Mouse (Mus musculus) heart, embryonic 12.5 days (tissue): ENCODE data around the gene Ktn1. TPM values are rescaled to one million over a fixed set of nuclear protein-coding genes. Genes with fewer than 3 reads are reported as not detected.

Experiments
- ATAC-seq: fragments of 200-750 bp; cut with Nextera tagmentation; 2 replicates; pipeline ENCODE4 v1.8.0; 2017; ENCODE audit warnings: moderate TSS enrichment, moderate library complexity; ENCODE audit not compliant: insufficient number of reproducible peaks, low FRiP score
- H3K27ac ChIP-seq: fragments of 300-500 bp; sonication (generic); 2 replicates; pipeline ENCODE4 v1.5.1; 2016; ENCODE audit warnings: mild to moderate bottlenecking, moderate library complexity; ENCODE audit not compliant: poor library complexity, severe bottlenecking
- H3K27me3 ChIP-seq: fragments of 300-500 bp; sonication (generic); replicated peaks from 2 replicates; pipeline ENCODE4 v1.6.1; 2016; ENCODE audit warnings: mild to moderate bottlenecking, moderate library complexity
- H3K36me3 ChIP-seq: fragments of 300-500 bp; sonication (generic); 2 replicates; pipeline ENCODE4 v1.6.1; 2016; ENCODE audit warnings: mild to moderate bottlenecking, moderate library complexity
- H3K4me1 ChIP-seq: fragments of 300-500 bp; sonication (generic); replicated peaks from 2 replicates; pipeline ENCODE4 v1.6.1; 2016; ENCODE audit warnings: mild to moderate bottlenecking
- H3K4me2 ChIP-seq: fragments of 300-500 bp; sonication (generic); 2 replicates; pipeline ENCODE4 v1.6.1; 2016; ENCODE audit warnings: mild to moderate bottlenecking, moderate library complexity
- H3K4me3 ChIP-seq: fragments of 300-500 bp; sonication (generic); 2 replicates; pipeline ENCODE4 v1.5.1; 2016; ENCODE audit warnings: mild to moderate bottlenecking
- H3K9ac ChIP-seq: fragments of 300-500 bp; sonication (generic); 2 replicates; pipeline ENCODE4 v1.6.1; 2016; ENCODE audit warnings: mild to moderate bottlenecking, moderate library complexity
- H3K9me3 ChIP-seq: fragments of 300-500 bp; sonication (generic); replicated peaks from 2 replicates; pipeline ENCODE4 v1.6.1; 2016; ENCODE audit warnings: mild to moderate bottlenecking, moderate library complexity
- WGBS: fragments of 180-500 bp; shearing (Covaris S2); methylation state at CpG from one replicate; pipeline ENCODE4 v1.1.7; 2016; 5-methylcytosine and 5-hydroxymethylcytosine counted together
- polyA plus RNA-seq: library from polyadenylated mRNA; unstranded; fragments of >200 nt; fragmentation: Nextera tagmentation; extraction: Ambion mirVana; gene quantifications from 2 replicates; pipeline ENCODE4 v1.2.1, GENCODE M21; 2016

The Ktn1 gene
- polyA plus RNA-seq = 93.5 and 102 TPM in 2 replicates

DNA sequence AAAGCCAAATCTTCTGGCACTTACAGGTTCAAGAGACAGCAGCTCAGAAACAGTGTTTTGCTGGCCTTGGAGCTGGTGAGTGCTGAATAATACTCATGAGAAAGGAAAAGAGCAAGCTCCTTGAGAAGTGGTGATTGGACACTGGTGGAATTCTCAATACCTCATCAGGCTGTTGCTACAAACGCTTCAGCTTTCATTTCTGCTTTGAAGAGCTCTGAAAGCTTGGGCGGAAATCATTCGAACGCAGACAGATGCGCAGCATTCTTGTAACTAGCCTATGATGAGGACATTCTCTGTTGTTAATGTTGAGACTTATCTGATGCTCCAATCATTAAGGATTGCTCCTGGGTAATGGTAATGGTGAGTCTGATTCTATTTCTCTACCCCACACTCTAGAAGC lies at the start of gene Ktn1:
Ktn1 (plus strand) TSS at position 231 of the 400 bp plus-strand sequence.
- Histone ChIP-seq H3K4me2 (peak within 1 kb of the TSS; percentile 85), H3K36me3 (no peaks in the 10 kb centered on the region), H3K9ac (peak within 1 kb of the TSS; percentile 99), H3K9me3 (no peaks in the 10 kb centered on the region), H3K27me3 (no peaks in the 10 kb centered on the region), H3K4me3 (peak within 1 kb of the TSS; percentile 99), H3K4me1 (peaks cover 21% of the 10 kb centered on the region), H3K27ac (peak within 1 kb of the TSS; percentile 99)
- ATAC-seq = no peak
- WGBS = 55% methylated on average over 5 of the region's 5 CpGs

GRCm38 (mm10) chr14:47613254-47613653 lies 35.0 kb upstream of the Ktn1 start:
- Histone ChIP-seq H3K4me2 (no peak overlapping the region), H3K27ac (no peak overlapping the region), H3K27me3 (no peaks in the 10 kb centered on the region; the same call in 1 of the 2 replicates), H3K4me1 (no peaks in the 10 kb centered on the region), H3K4me3 (no peak overlapping the region), H3K9ac (no peak overlapping the region), H3K9me3 (no peaks in the 10 kb centered on the region), H3K36me3 (no peaks in the 10 kb centered on the region)
- WGBS = 66% methylated on average over 7 of the region's 7 CpGs
- no peak for ATAC-seq

- no peak for ATAC-seq
- no peak overlapping the region for H3K9ac ChIP-seq
- WGBS = 78% methylated on average over 5 of the region's 5 CpGs
- no peaks in the 10 kb centered on the region for H3K9me3 ChIP-seq
- H3K4me3 ChIP-seq = no peak overlapping the region
- H3K27me3 ChIP-seq = no peaks in the 10 kb centered on the region
- H3K4me2 ChIP-seq = no peak overlapping the region
- H3K36me3 ChIP-seq = no peaks in the 10 kb centered on the region
- H3K4me1 ChIP-seq = no peaks in the 10 kb centered on the region
- no peak overlapping the region for H3K27ac ChIP-seq
These were observed 29.4 kb upstream of the Ktn1 start for GRCm38 (mm10) chr14:47618891-47619290.

GRCm38 (mm10) chr14:47621901-47622300 lies 26.3 kb upstream of the Ktn1 start:
- no peaks in the 10 kb centered on the region for H3K36me3 ChIP-seq
- no peak overlapping the region for H3K27ac ChIP-seq
- no peaks in the 10 kb centered on the region for H3K9me3 ChIP-seq
- no peak overlapping the region for H3K4me3 ChIP-seq
- 87% methylated on average over 5 of the region's 5 CpGs for WGBS
- ATAC-seq = no peak
- no peak overlapping the region for H3K9ac ChIP-seq
- no peaks in the 10 kb centered on the region for H3K27me3 ChIP-seq
- H3K4me1 ChIP-seq = peaks cover under 1% of the 10 kb centered on the region; the same call in 1 of the 2 replicates
- no peak overlapping the region for H3K4me2 ChIP-seq

- H3K27me3 ChIP-seq = no peaks in the 10 kb centered on the region
- H3K9me3 ChIP-seq = no peaks in the 10 kb centered on the region
- H3K27ac ChIP-seq = no peak overlapping the region
- no peaks in the 10 kb centered on the region for H3K36me3 ChIP-seq
- H3K9ac ChIP-seq = no peak overlapping the region
- H3K4me2 ChIP-seq = no peak overlapping the region
- ATAC-seq = no peak
- peaks cover 8% of the 10 kb centered on the region; the same call in 1 of the 2 replicates for H3K4me1 ChIP-seq
- 59% methylated on average over 3 of the region's 3 CpGs for WGBS
- H3K4me3 ChIP-seq = no peak overlapping the region
These were observed 23.4 kb upstream of the Ktn1 start for GRCm38 (mm10) chr14:47624837-47625236.

DNA sequence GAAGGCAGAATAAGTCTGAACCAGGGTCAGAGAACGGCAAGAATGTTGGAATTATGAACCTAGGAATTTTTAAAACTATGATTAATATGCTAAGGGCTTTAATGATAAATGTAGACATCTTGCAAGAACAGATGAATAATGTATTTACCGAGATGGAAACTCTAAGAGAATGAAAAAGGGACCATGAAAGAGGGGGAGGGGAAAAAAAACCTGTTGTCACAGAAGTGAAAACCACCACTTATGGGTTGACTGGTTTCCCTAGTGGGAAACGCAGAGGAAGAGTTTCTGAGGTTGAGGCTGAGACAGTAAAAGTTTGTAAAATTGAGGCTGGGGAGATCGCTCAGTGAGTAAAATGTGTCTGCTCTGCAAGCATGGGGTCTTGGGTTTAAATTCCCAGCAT lies 22.1 kb upstream of the Ktn1 start:
- H3K4me3 ChIP-seq = no peak overlapping the region
- H3K27me3 ChIP-seq = no peaks in the 10 kb centered on the region
- H3K4me1 ChIP-seq = peaks cover 8% of the 10 kb centered on the region; the same call in 1 of the 2 replicates
- 80% methylated on average over 4 of the region's 4 CpGs for WGBS
- H3K9me3 ChIP-seq = no peaks in the 10 kb centered on the region
- no peak for ATAC-seq
- no peak overlapping the region for H3K4me2 ChIP-seq
- H3K27ac ChIP-seq = no peak overlapping the region
- H3K36me3 ChIP-seq = no peaks in the 10 kb centered on the region
- H3K9ac ChIP-seq = no peak overlapping the region

GRCm38 (mm10) chr14:47626812-47627211 lies 21.4 kb upstream of the Ktn1 start:
- H3K9ac ChIP-seq = no peak overlapping the region
- H3K4me1 ChIP-seq = peaks cover 13% of the 10 kb centered on the region; the same call in 1 of the 2 replicates
- no peak overlapping the region for H3K4me2 ChIP-seq
- no peaks in the 10 kb centered on the region for H3K27me3 ChIP-seq
- no peak overlapping the region for H3K4me3 ChIP-seq
- 51% methylated on average over 2 of the region's 2 CpGs for WGBS
- no peak for ATAC-seq
- H3K27ac ChIP-seq = no peak overlapping the region
- no peaks in the 10 kb centered on the region for H3K36me3 ChIP-seq
- no peaks in the 10 kb centered on the region for H3K9me3 ChIP-seq

- no peak for ATAC-seq
- H3K4me3 ChIP-seq = no peak overlapping the region
- H3K9me3 ChIP-seq = no peaks in the 10 kb centered on the region
- no peaks in the 10 kb centered on the region for H3K36me3 ChIP-seq
- H3K4me2 ChIP-seq = no peak overlapping the region
- 55% methylated on average over 5 of the region's 5 CpGs for WGBS
- H3K4me1 ChIP-seq = peaks cover 14% of the 10 kb centered on the region; the same call in 1 of the 2 replicates
- H3K27ac ChIP-seq = no peak overlapping the region
- H3K9ac ChIP-seq = no peak overlapping the region
- H3K27me3 ChIP-seq = no peaks in the 10 kb centered on the region
These were observed 20.9 kb upstream of the Ktn1 start for GRCm38 (mm10) chr14:47627360-47627759.

GRCm38 (mm10) chr14:47632419-47632818 lies 15.8 kb upstream of the Ktn1 start:
- Histone ChIP-seq H3K4me2 (no peak overlapping the region), H3K36me3 (no peaks in the 10 kb centered on the region), H3K4me1 (peaks cover 37% of the 10 kb centered on the region), H3K9ac (no peak overlapping the region), H3K4me3 (no peak overlapping the region), H3K27ac (peak overlapping the region; percentile 73), H3K27me3 (no peaks in the 10 kb centered on the region), H3K9me3 (no peaks in the 10 kb centered on the region)
- 33% methylated on average over 1 of the region's 1 CpGs for WGBS
- ATAC-seq = no peak; the same call in 1 of the 2 replicates

GRCm38 (mm10) chr14:47634410-47634809 lies 13.8 kb upstream of the Ktn1 start:
- no peaks in the 10 kb centered on the region for H3K27me3 ChIP-seq
- H3K27ac ChIP-seq = peak overlapping the region; percentile 57
- H3K9me3 ChIP-seq = no peaks in the 10 kb centered on the region
- H3K4me2 ChIP-seq = peak overlapping the region; percentile 37
- 14% methylated on average over 9 of the region's 9 CpGs for WGBS
- peak; percentile 82 for ATAC-seq
- no peaks in the 10 kb centered on the region for H3K36me3 ChIP-seq
- peaks cover 43% of the 10 kb centered on the region for H3K4me1 ChIP-seq
- H3K9ac ChIP-seq = no peak overlapping the region
- no peak overlapping the region for H3K4me3 ChIP-seq

DNA sequence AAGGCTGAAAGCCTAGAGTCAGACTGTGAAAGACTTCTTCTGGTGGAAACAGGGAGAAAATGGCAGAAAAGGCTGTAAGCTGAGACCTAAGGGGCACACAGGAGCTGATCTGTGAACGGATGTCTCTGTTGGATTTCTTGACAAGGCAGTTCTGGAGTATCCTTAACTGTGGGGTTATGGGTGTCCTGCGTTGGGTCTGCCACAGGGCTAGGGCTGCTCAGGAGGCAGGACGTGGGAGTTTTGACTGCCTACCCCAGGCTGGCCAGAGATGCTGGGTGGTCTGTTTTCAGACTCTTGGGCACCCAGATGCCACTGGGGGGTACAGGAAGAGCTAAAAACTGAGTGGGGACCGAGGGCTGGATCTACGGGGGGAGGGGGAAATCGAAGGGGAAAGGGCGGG lies 13.4 kb upstream of the Ktn1 start:
- no peaks in the 10 kb centered on the region for H3K36me3 ChIP-seq
- H3K4me1 ChIP-seq = peaks cover 43% of the 10 kb centered on the region
- 45% methylated on average over 7 of the region's 7 CpGs for WGBS
- 0 out of 2 replicates have a peak, but pooled peaks have one; percentile 44 for ATAC-seq
- H3K27me3 ChIP-seq = no peaks in the 10 kb centered on the region
- H3K9ac ChIP-seq = no peak overlapping the region; the same call in 1 of the 2 replicates
- H3K9me3 ChIP-seq = no peaks in the 10 kb centered on the region
- H3K4me3 ChIP-seq = no peak overlapping the region
- peak overlapping the region; percentile 37 for H3K4me2 ChIP-seq
- H3K27ac ChIP-seq = peak overlapping the region; percentile 57

DNA sequence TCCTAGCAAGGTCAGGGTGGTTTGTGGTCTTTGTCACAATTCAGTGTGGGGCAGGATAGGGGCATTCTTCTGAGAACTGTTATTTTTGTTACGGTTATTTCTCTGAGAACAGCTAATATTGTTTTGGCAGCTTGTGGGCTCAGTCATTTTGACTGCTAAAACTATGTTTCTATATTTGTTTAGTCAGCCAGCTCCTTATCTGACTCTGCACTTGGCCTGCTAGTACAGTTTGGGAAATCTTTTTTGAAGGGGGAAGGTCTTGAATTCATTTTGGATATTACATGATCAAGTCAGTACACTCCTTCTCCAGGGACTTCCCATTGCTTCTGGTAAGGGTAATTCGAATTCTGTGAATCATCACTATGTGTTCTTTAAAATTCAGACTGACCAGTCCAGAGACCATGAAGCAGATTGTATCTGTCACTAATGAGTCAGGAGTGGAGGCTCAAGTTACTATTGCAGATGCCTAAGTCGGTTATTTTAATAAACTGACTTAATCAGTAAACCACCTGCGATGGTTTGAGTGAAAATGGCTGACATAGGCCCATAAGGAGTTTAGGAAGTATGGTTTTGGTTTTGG lies 9.8 kb upstream of the Ktn1 start:
- Histone ChIP-seq H3K4me3 (no peak overlapping the region), H3K4me2 (no peak overlapping the region), H3K27ac (no peak overlapping the region), H3K9ac (no peak overlapping the region), H3K4me1 (peaks cover 31% of the 10 kb centered on the region), H3K9me3 (no peaks in the 10 kb centered on the region), H3K27me3 (no peaks in the 10 kb centered on the region), H3K36me3 (no peaks in the 10 kb centered on the region)
- no peak for ATAC-seq
- 54% methylated on average over 4 of the region's 4 CpGs for WGBS
